Mouse (Mus musculus) frontal cortex, adult 2 months (tissue): ENCODE results near the gene Eif4e1b. TPM values are rescaled to one million over a fixed set of nuclear protein-coding genes. Genes with fewer than 3 reads are reported as not detected.
A peak's percentile ranks its signal among the peaks of the same experiment; 100 is the strongest.

Experiments used
- DNase-seq, 2 experiments: peaks; one replicate each; pipeline ENCODE4 v3.0.0; 2022; ENCODE audit warnings: low spot score in 1 of 2; ENCODE audit errors: extremely low spot score in 1 of 2
- polyA plus RNA-seq: library from polyadenylated mRNA; depleted of rRNA; stranded (reverse); fragments of >200 nt; gene quantifications from 2 replicates; pipeline ENCODE4 v1.2.3, GENCODE M21; 2012; rRNA removed

Eif4e1b gene
- polyA plus RNA-seq, 1 experiment, result not detected

GRCm38 (mm10) chr13:54837471-54837889 is 53.7 kb downstream of the Eif4e1b start:
- peak in 1 of 2 experiments; percentile 56 for DNase-seq

Other genes with a start within 250 kb of the Eif4e1b start
- 165 and 175 TPM in 2 replicates for gene 4833439L19Rik, start 218.6 kb upstream of the Eif4e1b start, polyA plus RNA-seq
- 13.5 and 20.6 TPM in 2 replicates for gene Arl10, start 209.0 kb upstream of the Eif4e1b start, polyA plus RNA-seq
- gene Nop16, start 193.9 kb upstream of the Eif4e1b start, polyA plus RNA-seq, result 24.5 and 29.3 TPM in 2 replicates
- 233 and 327 TPM in 2 replicates for gene Higd2a, start 193.8 kb upstream of the Eif4e1b start, polyA plus RNA-seq
- 306 and 339 TPM in 2 replicates for gene Cltb, start 172.7 kb upstream of the Eif4e1b start, polyA plus RNA-seq
- 35.0 and 39.6 TPM in 2 replicates for gene Faf2, start 162.2 kb upstream of the Eif4e1b start, polyA plus RNA-seq
- gene Rnf44, start 90.1 kb upstream of the Eif4e1b start, polyA plus RNA-seq, result 133 and 142 TPM in 2 replicates
- gene Cdhr2, start 82.5 kb upstream of the Eif4e1b start, polyA plus RNA-seq, result 0.15 and 0.22 TPM in 2 replicates
- 82.2 and 88.5 TPM in 2 replicates for gene Gprin1, start 34.1 kb upstream of the Eif4e1b start, polyA plus RNA-seq
- gene Sncb, start 17.4 kb upstream of the Eif4e1b start, polyA plus RNA-seq, result 560 and 602 TPM in 2 replicates
- 48.2 and 57.8 TPM in 2 replicates for gene Tspan17, start 5.4 kb downstream of the Eif4e1b start, polyA plus RNA-seq
- gene Unc5a, start 165.4 kb downstream of the Eif4e1b start, polyA plus RNA-seq, result 47.8 and 51.5 TPM in 2 replicates
- 1.2 and 1.9 TPM in 2 replicates for gene Hk3, start 237.4 kb downstream of the Eif4e1b start, polyA plus RNA-seq